Mouse (Mus musculus) CH12.LX (cell line): ENCODE measurements around the gene Spc24. TPM values are rescaled to one million over a fixed set of nuclear protein-coding genes. Genes with fewer than 3 reads are reported as not detected.

ENCODE experiments used
- DNase-seq: peaks from one replicate; pipeline ENCODE4 v3.0.0-alpha.2; 2013; ENCODE audit errors: extremely low read depth
- H3K27ac ChIP-seq: 2 replicates; pipeline ENCODE4 v1.5.1; 2012; ENCODE audit warnings: low read depth, mild to moderate bottlenecking, control low read depth, moderate library complexity; ENCODE audit not compliant: insufficient read depth
- H3K27me3 ChIP-seq: replicated peaks from 2 replicates; pipeline ENCODE3; 2012; ENCODE audit warnings: inconsistent platforms
- H3K36me3 ChIP-seq, 2 experiments: replicated peaks in 1 of 2; 2 replicates each; pipeline versions ENCODE3 to v1.6.1; 2012; ENCODE audit warnings: inconsistent platforms in 1 of 2, low read length in 1 of 2, mild to moderate bottlenecking in 1 of 2, mixed read lengths in 1 of 2, moderate library complexity in 1 of 2; ENCODE audit not compliant: control insufficient read depth in 1 of 2, insufficient read depth in 1 of 2
- H3K4me1 ChIP-seq, 2 experiments: 2 replicates each; pipeline ENCODE4 v1.6.1; 2012; ENCODE audit warnings: inconsistent platforms in 1 of 2, moderate library complexity in 1 of 2; ENCODE audit not compliant: insufficient read depth in 2 of 2, control insufficient read depth in 1 of 2
- H3K4me2 ChIP-seq: 2 replicates; pipeline ENCODE4 v1.6.1; 2012; ENCODE audit warnings: low read depth, mild to moderate bottlenecking, control low read depth; ENCODE audit not compliant: poor library complexity, insufficient read depth, severe bottlenecking
- H3K4me3 ChIP-seq, 3 experiments: fragments of 150-350 bp in 1 of 3; sonication (generic) in 1 of 3; replicated peaks in 1 of 3; 2 replicates each; pipeline versions ENCODE3 to v1.5.1; 2011 to 2012; ENCODE audit warnings: low read depth in 2 of 3, low read length in 2 of 3, mild to moderate bottlenecking in 2 of 3, moderate library complexity in 2 of 3, control low read depth in 1 of 3, improper control_type of control experiment in 1 of 3, inconsistent platforms in 1 of 3, mixed read lengths in 1 of 3; ENCODE audit not compliant: poor library complexity in 1 of 3
- H3K79me2 ChIP-seq: replicated peaks from 2 replicates; pipeline ENCODE4 v1.6.1; 2012; ENCODE audit warnings: mild to moderate bottlenecking, moderate library complexity; ENCODE audit not compliant: control insufficient read depth, poor library complexity, insufficient read depth, severe bottlenecking; ENCODE audit errors: extremely low read depth
- H3K9ac ChIP-seq: 2 replicates; pipeline ENCODE4 v1.6.1; 2012; ENCODE audit warnings: low read depth, mild to moderate bottlenecking, control low read depth, moderate library complexity; ENCODE audit not compliant: insufficient read depth
- H3K9me3 ChIP-seq: replicated peaks from 2 replicates; pipeline ENCODE3; 2012; ENCODE audit warnings: low read length, inconsistent platforms, mixed read lengths
- BHLHE40 ChIP-seq: IDR thresholded peaks from 2 replicates; pipeline ENCODE4 v1.6.1; 2011; ENCODE audit warnings: mild to moderate bottlenecking, low read depth, low read length, improper control_type of control experiment
- CTCF ChIP-seq, 2 experiments: IDR thresholded peaks in 1 of 2; conservative IDR thresholded peaks in 1 of 2; 2 replicates each; pipeline ENCODE4 v1.5.1; 2011 to 2012; ENCODE audit warnings: low read depth in 2 of 2, low read length in 2 of 2, improper control_type of control experiment in 1 of 2, inconsistent platforms in 1 of 2, mild to moderate bottlenecking in 1 of 2, moderate library complexity in 1 of 2
- E2F4 ChIP-seq: IDR thresholded peaks from 2 replicates; pipeline ENCODE4 v1.6.1; 2011; ENCODE audit warnings: low read depth, low read length, improper control_type of control experiment; ENCODE audit not compliant: insufficient replicate concordance
- ELF1 ChIP-seq: IDR thresholded peaks from 2 replicates; pipeline ENCODE4 v1.6.1; 2014; ENCODE audit warnings: low read depth, mild to moderate bottlenecking, inconsistent platforms, low read length, improper control_type of control experiment
- JUND ChIP-seq: conservative IDR thresholded peaks from 2 replicates; pipeline ENCODE4 v1.6.1; 2011; ENCODE audit warnings: low read depth, low read length, improper control_type of control experiment
- MAZ ChIP-seq: IDR thresholded peaks from 2 replicates; pipeline ENCODE4 v1.6.1; 2012; ENCODE audit warnings: low read depth, mild to moderate bottlenecking, inconsistent platforms, low read length, improper control_type of control experiment, moderate library complexity
- PAX5 ChIP-seq: IDR thresholded peaks from 2 replicates; pipeline ENCODE4 v1.6.1; 2012; ENCODE audit warnings: low read length, inconsistent platforms, mixed read lengths
- POLR2A ChIP-seq: IDR thresholded peaks from 2 replicates; pipeline ENCODE4 v1.6.1; 2011; ENCODE audit warnings: low read depth, mild to moderate bottlenecking, improper control_type of control experiment, low read length
- RAD21 ChIP-seq: IDR thresholded peaks from 2 replicates; pipeline ENCODE4 v1.6.1; 2011; ENCODE audit warnings: low read depth, mild to moderate bottlenecking, low read length, improper control_type of control experiment, moderate library complexity
- SIN3A ChIP-seq: IDR thresholded peaks from 2 replicates; pipeline ENCODE4 v1.6.1; 2012; ENCODE audit warnings: low read length, improper control_type of control experiment, inconsistent platforms
- TCF12 ChIP-seq: IDR thresholded peaks from 2 replicates; pipeline ENCODE4 v1.6.1; 2014; ENCODE audit warnings: low read depth, mild to moderate bottlenecking, inconsistent platforms, low read length, improper control_type of control experiment
- USF1 ChIP-seq: IDR thresholded peaks from 2 replicates; pipeline ENCODE4 v1.6.1; 2014; ENCODE audit warnings: low read depth, mild to moderate bottlenecking, inconsistent platforms, low read length, improper control_type of control experiment
- USF2 ChIP-seq: conservative IDR thresholded peaks from 2 replicates; pipeline ENCODE4 v1.6.1; 2011; ENCODE audit warnings: low read depth, low read length, improper control_type of control experiment
- ZNF384 ChIP-seq: IDR thresholded peaks from 2 replicates; pipeline ENCODE4 v1.6.1; 2012; ENCODE audit warnings: low read depth, low read length, improper control_type of control experiment, inconsistent platforms
- dilution Hi-C: fragments of 300-500 bp; cut with MboI; formaldehyde crosslinking; loops from 2 replicates; pipeline ENCODE4 v1.14.3; 2020; ENCODE audit warnings: low sequenced_read_pairs; ENCODE audit not compliant: extremely low pct_unique_long_range_greater_than_20kb, extremely low pct_ligation_motif_present
- in situ Hi-C: fragments of 300-500 bp; cut with MboI; formaldehyde crosslinking; loops from 3 replicates; pipeline ENCODE4 v1.14.3; 2019; ENCODE audit warnings: low sequenced_read_pairs, low pct_ligation_motif_present, low pct_unique_long_range_greater_than_20kb, mixed read lengths
- polyA plus RNA-seq: library from polyadenylated mRNA; unstranded; fragments of >175 nt; gene quantifications from 2 replicates; pipeline ENCODE4 v1.2.1, GENCODE M21; 2012; ENCODE audit warnings: low read depth; ENCODE audit not compliant: insufficient read length
- total RNA-seq, 2 experiments: library from RNA; depleted of rRNA; stranded (reverse); fragments of 300-350 nt in 1 of 2; fragments of >200 nt in 1 of 2; gene quantifications; 2 replicates each; pipeline ENCODE4 v1.2.3; 2012 to 2014

The Spc24 gene
- total and polyA plus RNA-seq, 3 experiments: 74.3 to 83.2 (median 82.7) TPM

DNA sequence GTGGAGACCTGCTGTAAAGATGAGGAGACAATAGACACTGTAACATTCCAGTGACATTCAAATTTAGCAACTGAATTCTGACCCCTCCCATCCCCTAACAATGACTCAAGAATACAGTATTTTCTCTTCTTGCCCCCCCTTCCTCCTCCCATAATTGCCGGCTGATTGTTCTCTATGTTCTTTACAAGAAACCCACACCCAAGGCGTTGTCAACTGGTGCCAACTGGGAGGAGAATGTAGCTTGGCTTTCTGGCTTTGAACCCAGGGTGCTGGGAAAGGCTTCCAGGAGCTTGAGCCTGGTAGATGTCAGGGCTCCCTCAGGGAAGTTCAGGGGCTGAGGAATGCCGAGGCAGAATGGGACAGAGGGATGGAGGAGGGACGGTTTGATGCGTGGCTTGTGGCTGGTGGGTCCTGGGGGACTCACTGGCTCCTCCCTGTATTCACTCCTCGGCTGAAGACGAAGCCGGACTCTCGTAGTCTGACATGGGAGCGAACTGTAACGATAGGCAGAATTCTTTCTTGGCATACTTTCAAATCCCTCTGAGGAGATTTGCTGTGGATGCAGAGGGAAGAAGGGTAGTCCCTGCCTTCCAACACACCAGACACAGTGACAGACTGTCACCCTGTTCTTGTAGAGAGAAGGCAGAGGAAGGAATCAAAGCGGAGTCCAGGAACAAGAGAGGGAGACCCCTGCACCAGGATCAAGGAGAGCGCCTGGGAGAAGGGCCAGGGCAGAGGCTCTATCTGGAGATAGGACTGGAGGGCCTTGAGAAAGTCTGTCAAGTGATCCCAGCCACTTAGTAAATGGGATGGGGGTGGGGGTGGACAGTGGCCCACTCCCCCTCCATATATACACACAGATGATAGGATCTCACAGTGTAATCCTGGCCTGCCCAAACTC, 8.7 kb upstream of the Spc24 start:
- TF ChIP-seq RAD21 (no peak), PAX5 (no peak), USF1 (no peak), ELF1 (no peak), BHLHE40 (no peak), USF2 (no peak), SIN3A (no peak), MAZ (no peak), JUND (no peak), TCF12 (no peak), ZNF384 (no peak), E2F4 (no peak), POLR2A (no peak)
- H3K79me2 ChIP-seq: no peaks in the 10 kb centered on the region
- in situ Hi-C loops (no loop called here), dilution Hi-C loops (no loop called here)
- H3K4me2 ChIP-seq: no peak overlapping the region
- H3K36me3 ChIP-seq: no peaks in the 10 kb centered on the region
- H3K4me3 ChIP-seq: no peak overlapping the region
- H3K27me3 ChIP-seq: no peaks in the 10 kb centered on the region
- no peak overlapping the region for H3K9ac ChIP-seq
- no peaks in the 10 kb centered on the region for H3K9me3 ChIP-seq
- no peak overlapping the region for H3K27ac ChIP-seq
- DNase-seq: no peak
- no peaks in the 10 kb centered on the region for H3K4me1 ChIP-seq

DNA sequence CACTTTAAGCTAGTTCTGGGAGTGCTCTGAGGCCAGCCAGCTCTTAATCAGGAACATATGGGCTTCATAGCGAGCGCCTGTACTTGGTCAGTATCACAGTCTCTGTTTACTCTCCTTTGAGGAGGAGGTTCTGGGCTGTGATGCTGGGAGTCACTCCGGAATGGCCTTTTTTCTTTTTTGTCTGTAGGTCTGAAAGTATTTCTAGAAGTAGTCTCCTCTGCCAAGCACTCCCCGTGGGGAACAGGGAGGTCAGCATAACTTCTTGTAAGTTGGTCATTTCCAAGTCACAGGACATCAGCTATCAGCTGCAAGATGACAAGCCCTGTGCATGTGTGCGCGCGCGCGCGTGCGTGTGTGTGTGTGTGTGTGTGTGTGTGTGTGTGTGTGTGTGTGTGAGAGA, 7.8 kb upstream of the Spc24 start:
- no peaks in the 10 kb centered on the region for H3K9me3 ChIP-seq
- in situ Hi-C loops: no loop called here
- no peaks in the 10 kb centered on the region for H3K36me3 ChIP-seq
- no peak overlapping the region for H3K9ac ChIP-seq
- H3K4me3 ChIP-seq: no peak overlapping the region
- no peak overlapping the region for H3K4me2 ChIP-seq
- H3K27ac ChIP-seq: no peak overlapping the region
- H3K79me2 ChIP-seq: no peaks in the 10 kb centered on the region
- H3K27me3 ChIP-seq: no peaks in the 10 kb centered on the region
- dilution Hi-C loops: no loop called here
- TF ChIP-seq CTCF (conservative IDR thresholded peaks at IDR 0.05 in 1 of 2, IDR thresholded peaks at IDR 0.05 in 1 of 2; ENCODE audit: low read depth in 2 of 2, low read length in 2 of 2) (no peak), USF2 (no peak)
- TF ChIP-seq, all 38 proteins: peak for 0
- H3K4me1 ChIP-seq: no peaks in the 10 kb centered on the region
- no peak for DNase-seq
